Mouse (Mus musculus) midbrain, embryonic 14.5 days (tissue): ENCODE results near the gene 4933427D14Rik. TPM values are rescaled to one million over a fixed set of nuclear protein-coding genes. Genes with fewer than 3 reads are reported as not detected.

Source experiments
- ATAC-seq: fragments of 200-750 bp; cut with Nextera tagmentation; 2 replicates; pipeline ENCODE4 v1.8.0; 2017; ENCODE audit warnings: moderate number of reproducible peaks, moderate library complexity; ENCODE audit not compliant: low FRiP score, low TSS enrichment
- DNase-seq: peaks from one replicate; pipeline ENCODE4 v3.0.0-alpha.2; 2015
- H3K27ac ChIP-seq: fragments of 300-500 bp; sonication (generic); replicated peaks from 2 replicates; pipeline ENCODE4 v1.5.1; 2014; ENCODE audit warnings: mild to moderate bottlenecking, low read depth, low read length, moderate library complexity
- H3K27me3 ChIP-seq: fragments of 300-500 bp; sonication (generic); 2 replicates; pipeline ENCODE4 v1.6.1; 2014; ENCODE audit warnings: low read length, control low read depth, mixed read lengths; ENCODE audit not compliant: control insufficient read depth, insufficient read depth
- H3K36me3 ChIP-seq: fragments of 300-500 bp; sonication (generic); 2 replicates; pipeline ENCODE4 v1.6.1; 2014; ENCODE audit warnings: low read length, control low read depth; ENCODE audit not compliant: control insufficient read depth, insufficient read depth
- H3K4me1 ChIP-seq: fragments of 300-500 bp; sonication (generic); 2 replicates; pipeline ENCODE4 v1.6.1; 2014; ENCODE audit warnings: mild to moderate bottlenecking, antibody characterized with exemption, low read length, control low read depth; ENCODE audit not compliant: control insufficient read depth, insufficient read depth
- H3K4me2 ChIP-seq: fragments of 300-500 bp; sonication (generic); 2 replicates; pipeline ENCODE4 v1.6.1; 2014; ENCODE audit warnings: mild to moderate bottlenecking, low read length, moderate library complexity
- H3K4me3 ChIP-seq: fragments of 300-500 bp; sonication (generic); replicated peaks from 2 replicates; pipeline ENCODE4 v1.5.1; 2014; ENCODE audit warnings: low read depth, low read length
- H3K9ac ChIP-seq: fragments of 300-500 bp; sonication (generic); replicated peaks from 2 replicates; pipeline ENCODE4 v1.6.1; 2014; ENCODE audit warnings: mild to moderate bottlenecking, low read length, moderate library complexity
- H3K9me3 ChIP-seq: fragments of 300-500 bp; sonication (generic); 2 replicates; pipeline ENCODE4 v1.6.1; 2016; ENCODE audit warnings: low read length, control low read depth, mixed read lengths; ENCODE audit not compliant: control insufficient read depth
- WGBS: fragments of 180-500 bp; shearing (Covaris S2); extraction: QIAGEN DNeasy Blood & Tissue Kit; methylation state at CpG from one replicate; pipeline ENCODE4 v1.1.7; 2014; 5-methylcytosine and 5-hydroxymethylcytosine counted together
- polyA plus RNA-seq: library from polyadenylated mRNA; unstranded; fragments of >200 nt; fragmentation: Nextera tagmentation; extraction: Ambion mirVana; gene quantifications from 2 replicates; pipeline ENCODE4 v1.2.1, GENCODE M21; 2014

Gene 4933427D14Rik
- polyA plus RNA-seq, 1 experiment from 2014 or later = 22.2 TPM

DNA sequence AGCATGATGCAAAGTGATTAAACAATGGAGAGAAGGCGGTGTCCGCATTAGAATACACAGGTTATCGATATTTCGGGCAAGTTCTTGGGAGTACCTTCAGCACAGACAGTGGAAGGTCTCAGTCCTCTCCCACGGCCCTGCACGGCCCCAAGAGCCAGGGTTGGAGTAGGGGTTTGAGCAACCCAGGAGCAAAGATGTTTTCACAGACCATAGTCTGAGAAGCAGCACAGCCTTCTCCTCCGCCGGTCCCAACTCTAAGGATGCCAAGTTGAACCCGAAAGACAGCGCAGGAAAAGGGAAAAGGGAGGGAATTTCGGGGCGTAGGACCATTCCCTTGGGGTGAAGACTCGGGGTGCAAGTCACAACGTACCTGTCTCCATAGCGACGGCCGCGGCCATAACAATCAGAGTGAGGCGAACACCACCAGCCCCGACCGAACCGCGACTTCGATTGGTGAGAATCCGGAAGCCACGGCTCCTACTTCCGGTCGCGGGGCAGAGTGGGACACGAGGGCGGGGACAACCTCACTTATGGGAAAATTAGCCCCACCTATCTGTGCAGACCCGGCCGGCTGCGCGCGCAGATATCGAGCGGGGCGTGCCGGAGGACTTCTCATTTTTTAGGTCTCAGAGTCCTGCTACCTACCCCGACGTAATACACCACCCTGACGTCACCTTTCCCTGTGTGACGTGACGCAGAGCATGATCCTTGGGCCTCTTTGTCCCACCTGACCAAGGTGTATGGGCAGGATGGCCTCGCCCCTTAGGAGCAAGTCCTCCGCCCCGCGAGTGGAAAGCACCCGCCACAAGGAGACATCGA, 7.5 kb upstream of the 4933427D14Rik start:
- ATAC-seq (peak; percentile 95), DNase-seq (peak; percentile 99)

GRCm38 (mm10) chr11:72207834-72208377, 647 bp upstream of the 4933427D14Rik start:
- H3K9ac ChIP-seq = peak overlapping the region; percentile 86
- peak overlapping the region; percentile 83 for H3K27ac ChIP-seq
- H3K4me3 ChIP-seq = peak overlapping the region; percentile 81
- H3K36me3 ChIP-seq = peaks cover 30% of the 10 kb centered on the region
- no peak for ATAC-seq
- H3K4me2 ChIP-seq = peak overlapping the region; percentile 88
- no peak for DNase-seq
- 24% methylated on average over 17 of the region's 17 CpGs for WGBS
- H3K4me1 ChIP-seq = peaks cover 24% of the 10 kb centered on the region
- H3K27me3 ChIP-seq = no peaks in the 10 kb centered on the region
- no peaks in the 10 kb centered on the region for H3K9me3 ChIP-seq

More for the DNA sequence above, 7.5 kb upstream of the 4933427D14Rik start:
- H3K4me3 ChIP-seq = peak overlapping the region; percentile 84
- H3K27me3 ChIP-seq = no peaks in the 10 kb centered on the region
- peaks cover 28% of the 10 kb centered on the region for H3K36me3 ChIP-seq
- peak overlapping the region; percentile 72 for H3K4me2 ChIP-seq
- H3K4me1 ChIP-seq = peaks cover 22% of the 10 kb centered on the region
- H3K9me3 ChIP-seq = no peaks in the 10 kb centered on the region
- under 1% methylated on average over 51 of the region's 51 CpGs for WGBS
- H3K27ac ChIP-seq = peak overlapping the region; percentile 84
- peak overlapping the region; percentile 69 for H3K9ac ChIP-seq

GRCm38 (mm10) chr11:72206341-72207203, 687 bp downstream of the 4933427D14Rik start, which contains the start of gene Gm43951:
Gene Gm43951, minus strand, starts transcription at chr11:72206840.
- H3K27me3 ChIP-seq = no peaks in the 10 kb centered on the region
- DNase-seq (peak; percentile 52), ATAC-seq (peak; percentile 47)
- peak within 1 kb of the TSS; percentile 88 for H3K4me2 ChIP-seq
- H3K4me3 ChIP-seq = peak within 1 kb of the TSS; percentile 81
- H3K9ac ChIP-seq = peak within 1 kb of the TSS; percentile 86
- H3K4me1 ChIP-seq = peaks cover 24% of the 10 kb centered on the region
- peaks cover 30% of the 10 kb centered on the region for H3K36me3 ChIP-seq
- WGBS = under 1% methylated on average over 43 of the region's 43 CpGs
- no peaks in the 10 kb centered on the region for H3K9me3 ChIP-seq
- H3K27ac ChIP-seq = peak within 1 kb of the TSS; percentile 83

DNA sequence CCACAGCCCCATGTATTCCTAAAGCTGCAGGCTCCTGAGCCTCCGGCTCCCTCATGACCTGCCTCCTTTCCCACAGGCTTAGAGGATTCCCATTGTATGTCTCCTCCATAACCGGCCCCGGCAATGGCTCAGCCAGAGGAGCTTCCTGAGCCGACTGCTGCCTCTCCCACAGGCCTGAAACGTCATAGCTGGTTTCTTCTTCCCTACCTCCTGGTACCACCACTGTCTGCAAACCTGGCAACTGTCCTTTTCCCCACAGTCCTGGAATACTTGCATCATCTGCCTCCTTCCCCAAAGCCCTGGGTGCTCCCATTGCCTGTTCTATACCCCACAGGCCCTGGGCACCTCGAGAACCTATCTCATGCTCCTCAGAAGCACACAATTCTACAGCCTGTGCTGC, 2.0 kb downstream of the 4933427D14Rik start:
- Histone ChIP-seq H3K27me3 (no peaks in the 10 kb centered on the region), H3K9ac (peak overlapping the region; percentile 86)

GRCm38 (mm10) chr11:72203440-72203839, 3.8 kb downstream of the 4933427D14Rik start:
- Histone ChIP-seq H3K4me3 (no peak overlapping the region), H3K9me3 (no peaks in the 10 kb centered on the region), H3K27me3 (no peaks in the 10 kb centered on the region), H3K36me3 (peaks cover 24% of the 10 kb centered on the region), H3K4me1 (peaks cover 24% of the 10 kb centered on the region), H3K9ac (no peak overlapping the region), H3K4me2 (no peak overlapping the region), H3K27ac (no peak overlapping the region)
- DNase-seq (no peak), ATAC-seq (no peak)
- WGBS = 25% methylated on average over 1 of the region's 1 CpGs

More for the DNA sequence above, 2.0 kb downstream of the 4933427D14Rik start:
- H3K27ac ChIP-seq = no peak overlapping the region
- H3K4me2 ChIP-seq = peak overlapping the region; percentile 88
- ATAC-seq (no peak), DNase-seq (no peak)
- H3K4me1 ChIP-seq = peaks cover 24% of the 10 kb centered on the region
- WGBS = 74% methylated on average over 6 of the region's 6 CpGs
- no peaks in the 10 kb centered on the region for H3K9me3 ChIP-seq
- peak overlapping the region; percentile 81 for H3K4me3 ChIP-seq
- H3K36me3 ChIP-seq = peaks cover 24% of the 10 kb centered on the region

- no peak for ATAC-seq
- Histone ChIP-seq H3K9me3 (no peaks in the 10 kb centered on the region), H3K36me3 (peaks cover 63% of the 10 kb centered on the region)
These were observed 10.8 kb downstream of the 4933427D14Rik start for GRCm38 (mm10) chr11:72196506-72196905.

GRCm38 (mm10) chr11:72194259-72194658, 13.0 kb downstream of the 4933427D14Rik start:
- no peak for ATAC-seq
- no peak overlapping the region for H3K4me2 ChIP-seq

More at GRCm38 (mm10) chr11:72196506-72196905, 10.8 kb downstream of the 4933427D14Rik start:
- no peak for DNase-seq
- Histone ChIP-seq H3K4me3 (no peak overlapping the region), H3K9ac (no peak overlapping the region), H3K4me1 (no peaks in the 10 kb centered on the region), H3K27me3 (no peaks in the 10 kb centered on the region), H3K27ac (no peak overlapping the region), H3K4me2 (no peak overlapping the region)
- 93% methylated on average over 8 of the region's 8 CpGs for WGBS

DNA sequence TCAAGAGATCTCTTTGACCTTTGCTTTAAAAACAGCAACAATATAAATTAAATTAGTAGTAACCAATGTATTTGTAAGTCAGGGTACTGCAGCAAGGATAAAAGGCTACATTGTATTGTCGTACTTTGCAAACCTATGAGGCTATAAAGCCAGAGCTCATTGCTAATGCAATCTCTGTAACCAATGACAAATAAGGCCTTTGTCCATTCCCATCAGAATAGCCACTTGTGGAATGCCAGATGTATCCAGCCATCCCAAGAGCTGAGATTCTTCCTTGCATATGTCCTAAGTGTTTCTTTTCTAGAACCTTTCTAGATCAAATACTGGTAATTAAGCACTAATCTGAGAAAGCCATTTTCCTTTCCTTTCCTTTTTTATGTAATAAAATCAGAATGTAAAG, 16.4 kb downstream of the 4933427D14Rik start:
- WGBS = 74% methylated on average over 1 of the region's 1 CpGs
- H3K4me1 ChIP-seq = no peaks in the 10 kb centered on the region
- no peak overlapping the region for H3K4me3 ChIP-seq
- no peaks in the 10 kb centered on the region for H3K27me3 ChIP-seq
- no peak overlapping the region for H3K27ac ChIP-seq
- no peaks in the 10 kb centered on the region for H3K9me3 ChIP-seq
- H3K9ac ChIP-seq = no peak overlapping the region
- H3K4me2 ChIP-seq = no peak overlapping the region
- ATAC-seq = no peak
- H3K36me3 ChIP-seq = peaks cover 68% of the 10 kb centered on the region
- no peak for DNase-seq

More at GRCm38 (mm10) chr11:72194259-72194658, 13.0 kb downstream of the 4933427D14Rik start:
- 96% methylated on average over 2 of the region's 2 CpGs for whole genome bisulfite sequencing
- H3K4me3 ChIP-seq = no peak overlapping the region
- no peaks in the 10 kb centered on the region for H3K27me3 ChIP-seq
- no peaks in the 10 kb centered on the region for H3K4me1 ChIP-seq
- H3K9me3 ChIP-seq = no peaks in the 10 kb centered on the region
- DNase-seq = no peak
- H3K36me3 ChIP-seq = peaks cover 75% of the 10 kb centered on the region
- H3K9ac ChIP-seq = no peak overlapping the region
- H3K27ac ChIP-seq = no peak overlapping the region
